Mouse (Mus musculus): ENCODE results near the gene Sult1d1. TPM values are rescaled to one million over a fixed set of nuclear protein-coding genes. Genes with fewer than 3 reads are reported as not detected.

Gene Sult1d1
- total RNA-seq, 4 experiments from 2014 or later: not detected

Small RNA genes within 50 kb of the gene (microRNA-seq; reads per million reads assigned to microRNA genes)
- gene Mir3969: 0 reads per million in 2 experiments

Other genes starting within 250 kb of the Sult1d1 start
- gene Ugt2a3, start 231.8 kb downstream of the Sult1d1 start, total RNA-seq (2022): not detected
- gene Ugt2b38, start 144.8 kb downstream of the Sult1d1 start, total RNA-seq (2022): not detected
- not detected for gene Ugt2a2, start 86.8 kb downstream of the Sult1d1 start, total RNA-seq (2022)
- gene Gm43638, start 82.2 kb downstream of the Sult1d1 start, total RNA-seq (2022): not detected
- gene Ugt2a1, start 78.2 kb downstream of the Sult1d1 start, total RNA-seq (2022): not detected
- not detected for gene Sult1b1, start 30.8 kb downstream of the Sult1d1 start, total RNA-seq (2022)
- not detected for gene Sult1e1, start 22.6 kb upstream of the Sult1d1 start, total RNA-seq (2022)
- gene Csn1s1, start 97.2 kb upstream of the Sult1d1 start, total RNA-seq (2022): not detected
- gene Csn2, start 130.6 kb upstream of the Sult1d1 start, total RNA-seq (2022): not detected
- gene Csn1s2a, start 205.5 kb upstream of the Sult1d1 start, total RNA-seq (2022): not detected
- not detected for gene Csn1s2b, start 239.1 kb upstream of the Sult1d1 start, total RNA-seq (2022)

All from left cerebral cortex, adult 8-10 months (tissue).